Mouse (Mus musculus) liver, postnatal 0 days (tissue): ENCODE results near the gene Smco4.

Experiments
- CTCF ChIP-seq: sonication (generic); IDR thresholded peaks from 2 replicates; pipeline ENCODE4 v1.5.1; 2016; ENCODE audit warnings: antibody characterized with exemption, low read depth
- EP300 ChIP-seq: IDR thresholded peaks from 2 replicates; pipeline ENCODE4 v1.6.1; 2016; ENCODE audit warnings: antibody characterized with exemption, low read depth, mild to moderate bottlenecking

DNA sequence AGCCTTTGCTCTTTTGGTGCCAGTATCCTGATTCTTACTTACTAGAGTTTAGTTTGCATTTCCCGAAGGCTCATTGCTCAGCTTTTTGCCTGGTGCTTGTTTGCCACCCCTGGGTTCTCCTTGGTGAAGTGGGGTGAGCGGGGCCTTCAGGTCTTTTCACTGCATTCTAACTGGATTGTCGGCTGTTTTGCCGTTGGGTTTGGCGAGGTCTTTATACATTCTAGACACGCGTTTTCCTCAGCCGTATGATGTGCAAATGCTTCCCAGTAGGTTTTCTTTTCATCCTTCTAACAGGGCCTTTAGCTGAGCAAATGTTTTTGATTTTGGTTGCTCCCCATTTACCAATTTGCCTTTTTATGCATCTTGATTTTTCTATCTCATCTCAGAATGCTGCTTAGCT lies 60.1 kb downstream of the Smco4 start:
- TF ChIP-seq EP300 (no peak), CTCF (no peak)
